Mouse (Mus musculus) limb, embryonic 14.5 days (tissue): ENCODE results near the gene Cst3. TPM values are rescaled to one million over a fixed set of nuclear protein-coding genes. Genes with fewer than 3 reads are reported as not detected.

ENCODE experiments used
- ATAC-seq: fragments of 200-750 bp; cut with Nextera tagmentation; 2 replicates; pipeline ENCODE4 v1.8.0; 2017; ENCODE audit warnings: low read depth, moderate number of reproducible peaks, moderate TSS enrichment; ENCODE audit not compliant: low FRiP score
- DNase-seq: peaks from one replicate; pipeline ENCODE4 v3.0.0-alpha.2; 2015; ENCODE audit warnings: low spot score
- H3K27ac ChIP-seq: fragments of 300-500 bp; sonication (generic); replicated peaks from 2 replicates; pipeline ENCODE4 v1.5.1; 2014; ENCODE audit warnings: low read depth, mild to moderate bottlenecking, low read length, moderate library complexity, mixed read lengths
- H3K27me3 ChIP-seq: fragments of 300-500 bp; sonication (generic); 2 replicates; pipeline ENCODE4 v1.6.1; 2014; ENCODE audit warnings: low read length, mixed read lengths; ENCODE audit not compliant: control insufficient read depth, insufficient read depth
- H3K36me3 ChIP-seq: fragments of 300-500 bp; sonication (generic); 2 replicates; pipeline ENCODE4 v1.6.1; 2014; ENCODE audit warnings: mild to moderate bottlenecking, low read length, moderate library complexity, mixed read lengths; ENCODE audit not compliant: control insufficient read depth, insufficient read depth
- H3K4me1 ChIP-seq: fragments of 300-500 bp; sonication (generic); 2 replicates; pipeline ENCODE4 v1.6.1; 2014; ENCODE audit warnings: antibody characterized with exemption, low read length, mixed read lengths; ENCODE audit not compliant: control insufficient read depth, insufficient read depth
- H3K4me2 ChIP-seq: fragments of 300-500 bp; sonication (generic); replicated peaks from 2 replicates; pipeline ENCODE4 v1.6.1; 2014; ENCODE audit warnings: low read depth, mild to moderate bottlenecking, low read length, moderate library complexity; ENCODE audit not compliant: severe bottlenecking
- H3K4me3 ChIP-seq: fragments of 300-500 bp; sonication (generic); replicated peaks from 2 replicates; pipeline ENCODE4 v1.5.1; 2014; ENCODE audit warnings: low read length
- H3K9ac ChIP-seq: fragments of 300-500 bp; sonication (generic); 2 replicates; pipeline ENCODE4 v1.6.1; 2014; ENCODE audit warnings: mild to moderate bottlenecking, low read depth, low read length, moderate library complexity; ENCODE audit not compliant: severe bottlenecking
- H3K9me3 ChIP-seq: fragments of 300-500 bp; sonication (generic); 2 replicates; pipeline ENCODE4 v1.6.1; 2016; ENCODE audit warnings: low read length; ENCODE audit not compliant: control insufficient read depth
- POLR2A ChIP-seq: fragments of 200-500 bp; IDR thresholded peaks from 2 replicates; pipeline ENCODE4 v1.8.0; 2012; ENCODE audit warnings: inconsistent platforms, mild to moderate bottlenecking, moderate library complexity, borderline replicate concordance; ENCODE audit not compliant: insufficient read depth, insufficient read length; ENCODE audit errors: extremely low read depth
- WGBS: fragments of 180-500 bp; shearing (Covaris S2); extraction: QIAGEN DNeasy Blood & Tissue Kit; methylation state at CpG from one replicate; pipeline ENCODE4 v1.1.7; 2014; 5-methylcytosine and 5-hydroxymethylcytosine counted together
- polyA plus RNA-seq, 2 experiments: library from polyadenylated mRNA; depleted of rRNA in 1 of 2; stranded (reverse) in 1 of 2; unstranded in 1 of 2; fragments of >200 nt; fragmentation: Nextera tagmentation in 1 of 2; extraction: Ambion mirVana in 1 of 2; gene quantifications; 2 replicates each; pipeline versions ENCODE4 v1.2.1 to v1.2.3; 2012 to 2014

Cst3 gene
- polyA plus RNA-seq, 2 experiments, result 413 to 558 TPM

DNA sequence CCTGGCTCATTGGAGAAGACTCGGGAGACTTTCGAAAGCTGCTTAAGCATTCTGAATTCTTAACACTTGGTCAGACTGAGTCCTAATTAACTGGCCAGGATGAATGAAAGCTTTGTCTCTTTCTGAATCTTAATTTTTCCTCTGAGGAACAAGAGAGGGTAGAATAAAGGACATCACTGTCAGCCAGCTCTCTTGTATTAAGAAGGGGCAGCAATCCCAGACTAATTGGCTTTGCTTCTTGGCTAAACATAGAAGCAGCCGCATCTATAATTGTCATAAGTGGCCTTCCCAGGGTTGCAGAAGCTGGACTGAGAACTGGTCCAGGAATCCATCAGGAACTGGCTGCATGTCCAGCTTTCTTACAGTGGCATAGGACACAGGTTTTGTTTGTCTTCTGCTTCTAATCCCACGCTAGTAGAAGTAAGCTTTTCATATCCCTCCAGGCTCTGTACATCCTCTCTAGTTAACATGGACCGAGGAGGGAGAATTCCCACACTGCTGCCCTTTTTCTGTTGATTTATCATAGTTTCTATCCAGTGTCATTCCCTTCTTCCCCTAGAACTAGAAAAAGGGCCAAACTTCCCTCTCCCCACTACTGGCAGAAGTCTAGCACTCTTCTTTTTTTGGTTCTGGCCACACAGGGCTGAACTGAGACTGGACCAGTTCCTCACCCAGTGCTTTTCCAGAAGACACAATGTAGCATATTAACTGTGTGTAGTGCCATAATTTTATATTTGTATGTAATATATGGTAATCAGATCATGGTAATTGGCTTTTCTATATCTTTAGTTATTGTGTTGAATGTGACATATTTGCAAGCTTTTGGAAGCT is 14.7 kb upstream of the Cst3 start:
- Histone ChIP-seq H3K27ac (no peak overlapping the region), H3K9me3 (no peaks in the 10 kb centered on the region), H3K4me1 (no peaks in the 10 kb centered on the region), H3K4me3 (no peak overlapping the region), H3K4me2 (no peak overlapping the region), H3K27me3 (no peaks in the 10 kb centered on the region), H3K9ac (no peak overlapping the region), H3K36me3 (no peaks in the 10 kb centered on the region)
- ATAC-seq, result no peak
- WGBS, result 83% methylated on average over 5 of the region's 5 CpGs
- DNase-seq, result no peak
- TF ChIP-seq POLR2A, result no peak

DNA sequence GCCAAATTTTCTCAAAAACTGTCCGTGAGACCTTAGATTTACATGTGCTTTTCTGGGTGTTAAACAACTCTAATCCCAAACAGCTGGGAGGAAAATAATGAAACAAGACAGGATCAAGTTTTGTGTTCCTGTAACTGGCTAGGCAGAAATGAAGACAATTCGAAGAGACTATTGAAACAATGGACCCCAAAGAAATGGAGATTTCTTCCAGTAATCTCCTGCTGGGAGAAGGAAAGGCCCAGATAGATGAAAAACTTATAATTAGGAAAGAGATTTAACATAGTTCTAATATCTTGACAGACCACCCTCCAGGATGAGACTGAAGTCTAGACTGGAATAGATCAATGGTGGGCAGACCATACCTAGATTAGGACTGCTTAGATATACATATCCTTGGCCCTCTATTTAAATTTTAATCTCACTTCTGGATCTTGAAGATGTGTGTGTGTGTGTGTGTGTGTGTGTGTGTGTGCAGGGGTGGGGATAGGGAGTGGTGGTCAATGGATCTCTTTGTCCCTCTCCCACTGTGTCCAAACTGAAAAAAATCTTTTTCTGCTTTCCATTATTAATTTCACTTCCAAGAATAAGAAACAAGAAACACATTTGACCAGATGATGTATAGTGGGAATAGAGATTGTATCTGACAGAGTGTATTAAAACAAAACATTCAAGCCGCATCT is 14.0 kb upstream of the Cst3 start:
- Histone ChIP-seq H3K27me3 (no peaks in the 10 kb centered on the region), H3K4me1 (no peaks in the 10 kb centered on the region), H3K4me2 (no peak overlapping the region), H3K4me3 (no peak overlapping the region), H3K9ac (no peak overlapping the region), H3K27ac (no peak overlapping the region), H3K36me3 (no peaks in the 10 kb centered on the region), H3K9me3 (no peaks in the 10 kb centered on the region)
- no peak for TF ChIP-seq POLR2A
- no peak for ATAC-seq
- no peak for DNase-seq
- WGBS, result 66% methylated on average over 3 of the region's 3 CpGs

DNA sequence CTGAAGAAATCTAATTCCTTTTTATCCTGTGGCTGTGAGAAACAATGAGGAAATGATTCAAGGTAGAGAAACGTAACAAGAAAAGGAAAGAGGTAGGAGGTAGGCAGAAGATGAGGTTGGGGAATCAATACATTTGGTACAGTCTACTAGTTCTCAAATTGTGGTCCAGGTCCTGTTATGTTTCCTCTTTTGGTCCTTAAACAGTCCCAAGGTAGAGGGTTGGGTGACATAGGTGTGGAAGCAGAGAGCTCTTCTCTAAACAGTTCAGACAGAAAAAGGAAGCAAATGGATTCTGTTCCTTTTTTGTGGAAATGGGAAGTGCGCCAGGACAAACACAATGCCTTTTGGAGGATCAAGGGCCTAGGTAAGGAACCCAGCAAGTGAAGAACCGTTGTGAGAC is 13.4 kb upstream of the Cst3 start:
- Histone ChIP-seq H3K4me1 (no peaks in the 10 kb centered on the region), H3K9me3 (no peaks in the 10 kb centered on the region), H3K4me2 (no peak overlapping the region), H3K4me3 (no peak overlapping the region), H3K27me3 (no peaks in the 10 kb centered on the region), H3K36me3 (no peaks in the 10 kb centered on the region), H3K27ac (no peak overlapping the region), H3K9ac (no peak overlapping the region)
- ATAC-seq (no peak), DNase-seq (no peak)
- no peak for TF ChIP-seq POLR2A
- 72% methylated on average over 3 of the region's 3 CpGs for whole genome bisulfite sequencing

DNA sequence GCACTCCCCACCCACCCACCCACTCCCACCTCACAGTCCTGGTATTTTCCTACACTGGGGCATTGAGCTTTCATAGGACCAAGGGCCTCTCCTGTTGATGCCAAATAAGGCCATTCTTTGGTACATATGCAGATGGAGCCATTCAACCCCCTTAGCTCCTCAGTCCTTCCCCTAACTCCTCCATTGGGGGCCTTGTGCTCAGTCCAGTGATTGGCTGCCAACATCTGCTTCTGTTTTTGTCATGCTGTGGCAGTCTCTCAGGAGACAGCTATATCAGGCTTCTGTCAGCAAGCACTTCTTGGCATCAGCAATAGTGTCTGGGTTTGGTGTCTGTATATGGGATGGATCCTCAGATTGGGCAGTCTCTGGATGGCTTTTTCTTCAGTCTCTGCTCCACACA is 9.2 kb upstream of the Cst3 start:
- no peaks in the 10 kb centered on the region for H3K27me3 ChIP-seq
- no peak for TF ChIP-seq POLR2A
- no peak overlapping the region for H3K4me3 ChIP-seq
- ATAC-seq (no peak), DNase-seq (no peak)
- no peaks in the 10 kb centered on the region for H3K4me1 ChIP-seq
- H3K9ac ChIP-seq, result no peak overlapping the region
- no peak overlapping the region for H3K4me2 ChIP-seq
- no peaks in the 10 kb centered on the region for H3K9me3 ChIP-seq
- H3K27ac ChIP-seq, result no peak overlapping the region
- H3K36me3 ChIP-seq, result no peaks in the 10 kb centered on the region

DNA sequence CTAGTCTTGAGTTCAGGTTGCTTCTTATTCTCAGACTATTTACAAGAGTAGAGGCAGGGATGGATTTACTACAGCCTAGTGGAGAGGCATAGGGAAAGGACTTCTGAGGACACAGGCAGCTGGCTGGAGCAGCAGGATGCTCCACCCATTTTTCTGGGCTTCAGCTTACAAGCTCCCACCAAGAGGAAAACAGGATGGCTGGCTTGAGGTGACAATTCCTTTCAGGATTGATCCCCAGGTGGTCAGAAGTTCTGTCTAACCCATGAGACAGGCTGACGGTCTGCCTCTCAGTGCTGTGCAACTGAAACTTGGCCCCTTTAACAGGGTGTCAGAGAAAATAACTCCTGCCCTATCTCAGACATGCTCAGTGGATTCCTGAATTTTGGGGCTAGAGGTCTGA is 3.7 kb upstream of the Cst3 start:
- TF ChIP-seq POLR2A, result no peak
- Histone ChIP-seq H3K9ac (no peak overlapping the region), H3K9me3 (no peaks in the 10 kb centered on the region), H3K27me3 (no peaks in the 10 kb centered on the region), H3K4me2 (no peak overlapping the region), H3K4me1 (peaks cover 10% of the 10 kb centered on the region), H3K4me3 (no peak overlapping the region), H3K36me3 (no peaks in the 10 kb centered on the region), H3K27ac (no peak overlapping the region)
- ATAC-seq, result no peak
- DNase-seq, result no peak
- WGBS, result 29% methylated on average over 1 of the region's 1 CpGs
